Mouse (Mus musculus) lung, adult 2 months (tissue): ENCODE measurements around the gene Ociad2.

Source experiments
- CTCF ChIP-seq: fragments of 200-500 bp; IDR thresholded peaks from 2 replicates; pipeline ENCODE4 v1.5.1; 2011; ENCODE audit warnings: mild to moderate bottlenecking, low read length, control low read depth; ENCODE audit not compliant: insufficient read depth
- POLR2A ChIP-seq: fragments of 200-500 bp; IDR thresholded peaks from 2 replicates; pipeline ENCODE4 v1.6.1; 2011; ENCODE audit warnings: low read depth, mild to moderate bottlenecking, control low read depth, low read length, borderline replicate concordance; ENCODE audit errors: extremely low read depth

GRCm38 (mm10) chr5:73359752-73360141 lies 18.9 kb upstream of the Ociad2 start:
- no peak for TF ChIP-seq CTCF
- no peak for TF ChIP-seq POLR2A
